Mouse (Mus musculus): ENCODE measurements around the gene Dnajb14.

- TF ChIP-seq POLR2A (IDR thresholded peaks at IDR 0.05; ENCODE audit: borderline replicate concordance, low read depth, low read length), result no peak
- no peak for TF ChIP-seq CTCF (IDR thresholded peaks at IDR 0.05; ENCODE audit: low read depth, low read length)
Measured at GRCm38 (mm10) chr3:137933986-137934385, 66.5 kb downstream of the Dnajb14 start.

Measured in bone marrow macrophage, adult 2 months (primary cell).